Mouse (Mus musculus): ENCODE measurements around the gene Fpgs. TPM values are rescaled to one million over a fixed set of nuclear protein-coding genes. Genes with fewer than 3 reads are reported as not detected.

The Fpgs gene
- polyA plus RNA-seq, 1 experiment from 2014 or later, result 21.9 TPM

DNA sequence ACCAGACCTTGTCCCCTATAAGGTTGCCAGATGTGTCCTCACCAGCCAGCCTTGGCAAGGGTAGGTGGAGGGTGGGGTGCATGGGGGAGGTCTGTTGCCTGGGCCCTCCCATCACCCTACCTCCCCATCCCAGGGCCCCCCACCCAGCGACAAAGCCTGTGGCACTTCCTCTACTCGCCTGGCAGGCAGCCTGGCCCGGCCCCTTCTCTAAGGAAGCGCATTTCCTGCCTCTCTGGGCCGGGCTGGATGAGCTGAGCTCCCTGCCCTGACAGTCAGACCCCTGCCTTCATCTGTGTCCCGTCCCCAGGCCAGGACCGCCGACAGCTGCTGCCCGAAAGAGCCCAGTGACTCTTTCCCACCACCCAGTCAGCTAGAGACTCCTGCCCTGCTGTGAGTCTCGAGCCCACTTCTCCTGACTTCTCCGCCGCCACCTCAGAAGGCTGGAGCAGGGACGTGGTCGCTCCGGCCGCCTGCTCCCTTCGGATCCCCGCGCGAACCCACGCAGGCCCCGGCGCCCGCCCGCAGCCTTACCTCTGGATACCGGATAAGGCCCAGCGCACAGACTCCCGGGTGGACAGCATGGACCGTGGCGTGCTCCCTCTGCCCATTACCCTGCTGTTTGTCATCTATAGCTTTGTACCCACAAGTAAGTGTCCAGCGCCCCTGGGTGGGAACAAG, 57.4 kb downstream of the Fpgs start, which contains the start of gene Eng:
TSS of gene Eng (plus strand) at position 217 of the 678 bp plus-strand sequence.
- 0 out of 2 replicates have a peak within 1 kb of the TSS, but pooled peaks have one; percentile 4 for H3K4me3 ChIP-seq (ENCODE audit: low read depth, low read length)
- H3K4me2 ChIP-seq (ENCODE audit: low read depth, low read length, severe bottlenecking), result no peak within 1 kb of the TSS
- WGBS, result 62% methylated on average over 31 of the region's 31 CpGs
- H3K36me3 ChIP-seq (ENCODE audit: control insufficient read depth, insufficient read depth, low read length), result no peaks in the 10 kb centered on the region
- ATAC-seq (replicated peaks; ENCODE audit: low FRiP score) (no peak), DNase-seq (ENCODE audit: low spot score) (no peak)
- no peak within 1 kb of the TSS for H3K27ac ChIP-seq (ENCODE audit: low read depth, low read length)
- H3K4me1 ChIP-seq (replicated peaks; ENCODE audit: control insufficient read depth, insufficient read depth, low read length), result no peaks in the 10 kb centered on the region
- H3K27me3 ChIP-seq (ENCODE audit: control insufficient read depth, insufficient read depth, low read length), result no peaks in the 10 kb centered on the region
- H3K9ac ChIP-seq (ENCODE audit: low read length), result no peak within 1 kb of the TSS
- H3K9me3 ChIP-seq (ENCODE audit: control insufficient read depth, low read length), result no peaks in the 10 kb centered on the region

DNA sequence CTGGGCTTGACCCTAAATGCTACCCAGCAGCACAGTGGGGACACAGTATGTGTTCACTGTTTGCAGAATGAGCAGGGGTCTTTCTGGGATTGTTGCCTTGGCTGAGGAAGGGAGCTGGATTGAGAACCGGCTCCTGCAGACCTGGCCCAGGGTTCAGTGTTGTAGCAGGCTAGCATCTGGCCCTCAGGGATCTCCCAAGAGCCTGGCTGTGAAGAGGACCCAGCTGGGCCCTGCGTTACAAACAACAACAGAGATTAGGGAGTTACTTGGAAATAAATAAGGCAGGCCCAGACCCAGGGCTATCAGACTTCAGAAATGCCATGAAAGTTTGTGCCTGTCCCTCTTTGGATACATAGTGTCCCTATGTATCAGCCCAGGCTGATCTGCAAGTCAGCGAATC, 58.3 kb downstream of the Fpgs start:
- Histone ChIP-seq H3K9me3 (ENCODE audit: control insufficient read depth, low read length) (no peaks in the 10 kb centered on the region), H3K4me2 (ENCODE audit: low read depth, low read length, severe bottlenecking) (no peak overlapping the region), H3K9ac (ENCODE audit: low read length) (no peak overlapping the region), H3K27me3 (ENCODE audit: control insufficient read depth, insufficient read depth, low read length) (no peaks in the 10 kb centered on the region), H3K36me3 (ENCODE audit: control insufficient read depth, insufficient read depth, low read length) (no peaks in the 10 kb centered on the region), H3K4me1 (replicated peaks; ENCODE audit: control insufficient read depth, insufficient read depth, low read length) (no peaks in the 10 kb centered on the region), H3K27ac (ENCODE audit: low read depth, low read length) (no peak overlapping the region), H3K4me3 (ENCODE audit: low read depth, low read length) (no peak overlapping the region)
- ATAC-seq (replicated peaks; ENCODE audit: low FRiP score), result no peak
- DNase-seq (ENCODE audit: low spot score), result no peak
- 73% methylated on average over 3 of the region's 3 CpGs for WGBS

DNA sequence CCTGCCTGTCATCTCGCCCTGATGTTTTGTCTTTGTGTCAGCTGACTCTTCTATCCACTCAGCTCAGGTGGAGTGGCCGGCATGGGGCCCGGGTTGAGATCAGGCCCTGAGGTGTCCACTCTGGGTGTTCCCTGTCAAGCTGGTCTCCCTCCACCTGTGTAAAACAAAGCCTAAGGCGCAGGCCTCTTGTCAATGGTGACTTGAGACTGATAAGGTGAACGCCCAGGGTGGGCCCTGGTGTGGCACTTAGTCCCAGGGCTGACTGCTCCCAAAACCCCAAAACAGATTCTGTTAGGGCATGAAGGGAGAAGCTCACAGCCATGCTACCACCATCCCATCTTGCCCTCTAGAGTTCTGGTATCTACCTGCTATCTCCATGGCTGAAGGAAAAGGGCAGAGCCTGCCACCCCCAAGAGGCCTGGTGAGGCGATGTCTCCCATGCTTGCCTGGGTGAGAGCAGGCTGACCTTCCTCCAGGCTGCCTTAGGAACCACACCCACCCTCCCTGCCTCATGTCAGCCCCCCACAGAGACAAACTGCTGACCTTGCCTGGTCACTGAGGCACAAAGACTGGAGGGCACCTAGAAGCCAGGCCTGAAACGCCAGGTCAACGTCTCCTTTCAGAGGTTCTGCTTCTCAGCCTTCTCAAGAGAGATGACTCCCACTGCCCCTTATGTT, 59.0 kb downstream of the Fpgs start:
- ATAC-seq (replicated peaks; ENCODE audit: low FRiP score) (no peak), DNase-seq (ENCODE audit: low spot score) (no peak)
- no peak overlapping the region for H3K9ac ChIP-seq (ENCODE audit: low read length)
- H3K9me3 ChIP-seq (ENCODE audit: control insufficient read depth, low read length), result no peaks in the 10 kb centered on the region
- 84% methylated on average over 8 of the region's 8 CpGs for WGBS
- H3K27ac ChIP-seq (ENCODE audit: low read depth, low read length), result no peak overlapping the region
- no peaks in the 10 kb centered on the region for H3K4me1 ChIP-seq (replicated peaks; ENCODE audit: control insufficient read depth, insufficient read depth, low read length)
- H3K27me3 ChIP-seq (ENCODE audit: control insufficient read depth, insufficient read depth, low read length), result no peaks in the 10 kb centered on the region
- H3K36me3 ChIP-seq (ENCODE audit: control insufficient read depth, insufficient read depth, low read length), result no peaks in the 10 kb centered on the region
- H3K4me2 ChIP-seq (ENCODE audit: low read depth, low read length, severe bottlenecking), result no peak overlapping the region
- H3K4me3 ChIP-seq (ENCODE audit: low read depth, low read length), result no peak overlapping the region

DNA sequence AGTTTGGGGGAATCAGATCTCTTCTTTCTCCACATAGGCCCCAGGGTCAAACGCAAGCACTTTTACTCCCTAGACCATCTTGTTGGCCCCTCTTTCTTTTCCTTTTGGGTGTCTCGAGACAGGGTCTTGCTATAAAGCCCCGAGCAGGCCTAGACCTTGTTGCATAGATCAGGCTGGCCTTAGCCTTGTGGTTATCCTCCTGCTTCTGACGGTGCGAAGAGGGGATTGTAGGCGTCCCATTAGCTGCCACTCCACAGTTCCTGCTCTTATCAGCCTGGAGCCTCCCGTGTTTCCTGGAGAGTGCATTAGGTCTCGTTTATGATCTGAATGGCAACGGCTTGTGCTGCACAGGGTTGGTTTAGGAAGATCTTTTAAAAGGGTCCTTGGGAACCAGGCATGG, 59.9 kb downstream of the Fpgs start:
- H3K4me3 ChIP-seq (ENCODE audit: low read depth, low read length), result no peak overlapping the region
- DNase-seq (ENCODE audit: low spot score) (no peak), ATAC-seq (replicated peaks; ENCODE audit: low FRiP score) (no peak)
- H3K27ac ChIP-seq (ENCODE audit: low read depth, low read length), result no peak overlapping the region
- H3K27me3 ChIP-seq (ENCODE audit: control insufficient read depth, insufficient read depth, low read length), result no peaks in the 10 kb centered on the region
- 80% methylated on average over 9 of the region's 9 CpGs for WGBS
- no peaks in the 10 kb centered on the region for H3K36me3 ChIP-seq (ENCODE audit: control insufficient read depth, insufficient read depth, low read length)
- H3K4me1 ChIP-seq (replicated peaks; ENCODE audit: control insufficient read depth, insufficient read depth, low read length), result no peaks in the 10 kb centered on the region
- no peak overlapping the region for H3K9ac ChIP-seq (ENCODE audit: low read length)
- no peaks in the 10 kb centered on the region for H3K9me3 ChIP-seq (ENCODE audit: control insufficient read depth, low read length)
- no peak overlapping the region for H3K4me2 ChIP-seq (ENCODE audit: low read depth, low read length, severe bottlenecking)

DNA sequence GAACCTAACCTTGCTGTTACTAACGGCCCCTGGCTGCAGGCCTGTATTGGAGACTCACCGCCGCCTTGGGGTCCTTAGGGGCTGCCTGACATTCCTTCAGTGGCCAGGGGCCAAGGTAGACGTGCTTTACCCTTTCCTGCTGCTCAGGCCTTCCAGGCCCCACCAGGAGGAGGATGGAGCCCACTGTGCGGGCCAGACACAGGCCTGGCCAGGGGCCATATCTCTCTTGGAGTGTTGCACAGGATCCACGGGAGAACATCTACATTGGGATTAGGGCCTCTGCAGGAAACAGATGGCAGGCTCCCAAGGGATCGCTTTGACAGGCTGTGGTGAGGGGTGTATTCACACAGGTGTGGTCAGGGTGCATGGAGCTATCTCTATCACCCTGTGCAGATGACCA, 61.1 kb downstream of the Fpgs start:
- no peaks in the 10 kb centered on the region for H3K9me3 ChIP-seq (ENCODE audit: control insufficient read depth, low read length)
- WGBS, result 81% methylated on average over 7 of the region's 7 CpGs
- no peak for DNase-seq (ENCODE audit: low spot score)
- H3K4me3 ChIP-seq (ENCODE audit: low read depth, low read length), result no peak overlapping the region
- H3K36me3 ChIP-seq (ENCODE audit: control insufficient read depth, insufficient read depth, low read length), result no peaks in the 10 kb centered on the region
- H3K27ac ChIP-seq (ENCODE audit: low read depth, low read length), result no peak overlapping the region
- no peak for ATAC-seq (replicated peaks; ENCODE audit: low FRiP score)
- no peaks in the 10 kb centered on the region for H3K27me3 ChIP-seq (ENCODE audit: control insufficient read depth, insufficient read depth, low read length)
- H3K4me1 ChIP-seq (replicated peaks; ENCODE audit: control insufficient read depth, insufficient read depth, low read length), result no peaks in the 10 kb centered on the region
- H3K9ac ChIP-seq (ENCODE audit: low read length), result no peak overlapping the region
- no peak overlapping the region for H3K4me2 ChIP-seq (ENCODE audit: low read depth, low read length, severe bottlenecking)

DNA sequence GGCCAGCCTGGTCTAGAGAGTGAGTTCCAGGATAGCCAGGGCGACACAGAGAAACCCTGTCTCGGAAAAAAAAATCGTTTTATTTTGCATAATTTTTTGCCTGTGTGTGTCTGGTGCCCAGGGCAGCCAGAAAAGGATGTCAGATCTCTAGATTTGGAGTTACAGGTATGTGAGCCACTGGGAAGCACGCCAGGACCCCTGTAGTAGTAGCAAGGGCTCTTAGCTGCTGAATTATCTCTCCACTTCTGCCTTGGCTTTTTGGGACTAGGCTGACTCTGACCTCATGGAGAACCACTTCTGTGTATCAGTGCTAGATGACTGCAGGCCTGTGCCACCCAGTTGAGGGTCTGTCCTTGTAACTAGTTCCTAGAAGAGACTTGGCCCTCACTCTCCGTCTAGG, 62.1 kb downstream of the Fpgs start:
- Histone ChIP-seq H3K4me1 (replicated peaks; ENCODE audit: control insufficient read depth, insufficient read depth, low read length) (no peaks in the 10 kb centered on the region), H3K27ac (ENCODE audit: low read depth, low read length) (no peak overlapping the region), H3K4me3 (ENCODE audit: low read depth, low read length) (no peak overlapping the region), H3K9me3 (ENCODE audit: control insufficient read depth, low read length) (no peaks in the 10 kb centered on the region), H3K36me3 (ENCODE audit: control insufficient read depth, insufficient read depth, low read length) (no peaks in the 10 kb centered on the region), H3K4me2 (ENCODE audit: low read depth, low read length, severe bottlenecking) (no peak overlapping the region), H3K9ac (ENCODE audit: low read length) (no peak overlapping the region), H3K27me3 (ENCODE audit: control insufficient read depth, insufficient read depth, low read length) (no peaks in the 10 kb centered on the region)
- 80% methylated on average over 5 of the region's 5 CpGs for WGBS
- DNase-seq (ENCODE audit: low spot score) (no peak), ATAC-seq (replicated peaks; ENCODE audit: low FRiP score) (no peak)

DNA sequence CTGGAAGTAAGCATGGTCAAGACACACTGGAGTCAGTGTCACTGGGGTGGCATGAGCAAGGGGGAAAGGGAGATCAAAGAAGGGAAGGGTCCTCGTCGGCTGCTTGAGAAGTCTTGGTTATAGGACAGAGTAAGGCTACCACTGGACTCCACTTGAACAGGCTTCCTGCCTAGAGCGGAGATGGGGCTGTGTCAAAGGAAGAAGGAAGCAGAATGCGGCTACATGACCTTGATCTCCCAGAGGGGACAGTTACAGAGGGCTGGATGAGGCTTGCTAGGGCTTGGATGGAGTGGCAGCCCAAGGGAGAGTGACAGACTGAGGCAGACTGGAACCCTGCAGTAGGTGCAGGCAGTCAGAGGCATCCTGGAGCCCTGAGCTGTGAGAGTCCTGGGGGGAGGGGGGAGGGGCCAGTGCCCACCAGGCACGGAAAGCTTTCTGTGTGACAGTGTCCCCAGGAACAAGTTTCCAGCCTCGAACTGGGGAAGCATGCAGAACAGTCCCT, 63.3 kb downstream of the Fpgs start:
- Histone ChIP-seq H3K27ac (ENCODE audit: low read depth, low read length) (no peak overlapping the region), H3K4me1 (replicated peaks; ENCODE audit: control insufficient read depth, insufficient read depth, low read length) (no peaks in the 10 kb centered on the region), H3K9me3 (ENCODE audit: control insufficient read depth, low read length) (no peaks in the 10 kb centered on the region), H3K4me3 (ENCODE audit: low read depth, low read length) (no peak overlapping the region), H3K9ac (ENCODE audit: low read length) (no peak overlapping the region), H3K27me3 (ENCODE audit: control insufficient read depth, insufficient read depth, low read length) (no peaks in the 10 kb centered on the region), H3K4me2 (ENCODE audit: low read depth, low read length, severe bottlenecking) (no peak overlapping the region), H3K36me3 (ENCODE audit: control insufficient read depth, insufficient read depth, low read length) (no peaks in the 10 kb centered on the region)
- 62% methylated on average over 6 of the region's 6 CpGs for WGBS
- DNase-seq (ENCODE audit: low spot score) (no peak), ATAC-seq (replicated peaks; ENCODE audit: low FRiP score) (no peak)

DNA sequence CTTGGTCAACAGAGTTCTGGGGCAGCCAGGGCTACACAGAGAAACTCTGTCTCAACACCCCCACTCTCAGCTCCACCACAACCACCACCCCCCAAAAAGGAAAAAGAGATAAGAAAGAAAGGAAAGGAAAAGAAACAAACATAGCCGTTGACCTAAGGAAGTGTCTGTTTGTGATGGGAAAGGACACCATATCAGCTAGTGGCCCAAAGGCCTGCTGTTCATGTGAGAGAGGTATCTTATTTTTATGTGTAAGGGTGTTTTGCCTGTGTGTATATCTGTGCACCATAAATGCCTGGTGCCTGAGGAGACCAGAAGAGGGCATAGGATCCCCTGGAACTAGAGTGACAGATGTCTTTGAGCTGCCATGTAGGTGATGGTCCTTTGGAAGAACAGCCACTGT, 64.3 kb downstream of the Fpgs start:
- Histone ChIP-seq H3K9me3 (ENCODE audit: control insufficient read depth, low read length) (no peaks in the 10 kb centered on the region), H3K27me3 (ENCODE audit: control insufficient read depth, insufficient read depth, low read length) (no peaks in the 10 kb centered on the region), H3K27ac (ENCODE audit: low read depth, low read length) (no peak overlapping the region), H3K9ac (ENCODE audit: low read length) (no peak overlapping the region), H3K4me3 (ENCODE audit: low read depth, low read length) (no peak overlapping the region), H3K36me3 (ENCODE audit: control insufficient read depth, insufficient read depth, low read length) (no peaks in the 10 kb centered on the region), H3K4me1 (replicated peaks; ENCODE audit: control insufficient read depth, insufficient read depth, low read length) (no peaks in the 10 kb centered on the region), H3K4me2 (ENCODE audit: low read depth, low read length, severe bottlenecking) (no peak overlapping the region)
- 86% methylated on average over 1 of the region's 1 CpGs for WGBS
- DNase-seq (ENCODE audit: low spot score), result no peak
- no peak for ATAC-seq (replicated peaks; ENCODE audit: low FRiP score)

Data from forebrain, embryonic 11.5 days (tissue).